Mouse (Mus musculus) monocyte, adult 5-6 weeks (primary cell): Measurements from ENCODE around the gene Cyp4f17. TPM values are rescaled to one million over a fixed set of nuclear protein-coding genes. Genes with fewer than 3 reads are reported as not detected.
"Not testable (repeated sequence)": the region's sequence is repeated elsewhere in the genome, so short reads cannot be mapped to it uniquely, and the experiment has no call there.

Experiments
- ATAC-seq: fragments of 153-309, 156-312 bp; replicated peaks from 2 replicates; pipeline ENCODE4 v1.8.0; 2017; ENCODE audit warnings: mild to moderate bottlenecking; ENCODE audit not compliant: low TSS enrichment, insufficient number of reproducible peaks, severe bottlenecking, poor library complexity, low FRiP score
- total RNA-seq: library from RNA; stranded (forward); fragments of 200-1000, 200-491, 200-594 nt; gene quantifications from 3 replicates; pipeline ENCODE4 v1.2.3, GENCODE M21; 2017

Cyp4f17 gene
- total RNA-seq, 1 experiment from 2014 or later: 1.1 TPM

GRCm38 (mm10) chr17:32522386-32522785 lies 16.5 kb downstream of the Cyp4f17 start:
- no peak for ATAC-seq

GRCm38 (mm10) chr17:32522816-32523215 lies 17.0 kb downstream of the Cyp4f17 start:
- peak; percentile 59 for ATAC-seq

DNA sequence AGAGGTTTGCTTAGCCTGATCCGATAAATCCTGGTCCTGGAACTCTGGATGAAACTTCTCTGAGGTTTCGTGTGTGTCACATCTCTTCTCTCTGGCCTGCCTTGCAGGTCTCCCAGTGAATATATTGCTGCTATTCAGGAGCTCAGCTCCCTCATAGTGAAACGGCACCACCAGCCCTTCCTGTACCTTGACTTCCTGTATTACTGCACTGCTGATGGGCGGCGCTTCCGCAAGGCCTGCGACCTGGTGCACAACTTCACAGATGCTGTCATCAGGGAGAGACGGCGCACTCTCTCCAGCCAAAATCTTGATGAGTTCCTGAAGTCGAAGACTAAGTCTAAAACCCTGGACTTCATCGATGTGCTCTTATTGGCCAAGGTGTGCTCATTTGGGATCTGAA lies 18.0 kb downstream of the Cyp4f17 start:
- peak; percentile 80 for ATAC-seq

DNA sequence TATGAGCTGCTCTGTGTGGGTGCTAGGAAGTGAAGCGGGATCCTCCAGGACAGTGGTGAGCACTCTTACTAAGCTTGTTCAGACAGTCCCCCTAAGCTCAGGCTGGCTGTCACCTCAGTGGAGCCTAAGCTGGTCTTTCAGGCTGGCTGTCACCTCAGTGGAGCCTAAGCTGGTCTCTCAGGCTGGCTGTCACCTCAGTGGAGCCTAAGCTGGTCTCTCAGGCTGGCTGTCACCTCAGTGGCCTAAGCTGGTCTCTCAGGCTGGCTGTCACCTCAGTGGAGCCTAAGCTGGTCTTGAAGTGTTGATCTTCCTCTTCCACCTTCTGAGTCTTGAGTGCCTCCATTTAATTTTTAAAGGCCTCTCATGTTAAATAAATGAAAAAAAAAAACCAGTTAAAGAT lies 20.5 kb downstream of the Cyp4f17 start:
- not testable (repeated sequence) for ATAC-seq

DNA sequence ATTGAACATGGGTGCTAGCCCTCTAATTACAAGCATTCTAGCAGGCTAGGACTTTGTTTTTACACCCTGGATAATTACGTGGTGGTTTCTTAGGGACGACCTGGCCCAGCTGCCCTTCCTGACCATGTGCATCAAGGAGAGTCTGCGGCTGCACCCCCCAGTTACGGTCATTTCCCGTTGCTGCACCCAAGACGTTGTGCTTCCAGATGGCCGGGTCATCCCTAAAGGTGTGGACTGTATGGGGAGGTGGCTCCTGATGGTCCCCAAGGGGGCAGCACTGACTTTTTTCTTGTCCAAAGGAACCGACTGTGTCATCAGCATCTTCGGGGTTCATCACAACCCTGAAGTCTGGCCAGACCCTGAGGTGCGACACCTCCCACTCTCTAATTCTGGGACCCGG lies 21.9 kb downstream of the Cyp4f17 start:
- no peak for ATAC-seq

- ATAC-seq: peak; percentile 85
Measured at GRCm38 (mm10) chr17:32528408-32529337, 22.8 kb downstream of the Cyp4f17 start.

DNA sequence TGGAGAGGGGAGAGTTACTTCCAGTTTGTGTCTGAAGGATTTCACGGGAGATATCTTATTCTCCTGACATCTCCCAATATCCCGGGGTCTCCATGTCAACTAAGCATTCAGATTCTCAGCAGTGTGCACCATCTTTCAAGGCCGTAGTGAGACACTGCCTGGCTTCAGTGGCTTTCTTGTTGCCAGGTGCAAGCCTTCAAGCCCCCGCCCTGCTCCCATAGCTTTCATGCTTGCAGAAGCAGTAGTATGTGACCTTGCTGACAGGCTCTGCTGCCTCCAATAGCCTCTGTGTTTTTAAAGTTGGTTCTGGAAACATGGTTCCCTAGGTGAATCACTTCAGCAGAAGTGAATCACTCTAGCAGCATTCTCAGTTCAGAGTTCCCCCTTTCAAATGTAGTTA lies 26.5 kb downstream of the Cyp4f17 start:
- not testable (repeated sequence) for ATAC-seq

DNA sequence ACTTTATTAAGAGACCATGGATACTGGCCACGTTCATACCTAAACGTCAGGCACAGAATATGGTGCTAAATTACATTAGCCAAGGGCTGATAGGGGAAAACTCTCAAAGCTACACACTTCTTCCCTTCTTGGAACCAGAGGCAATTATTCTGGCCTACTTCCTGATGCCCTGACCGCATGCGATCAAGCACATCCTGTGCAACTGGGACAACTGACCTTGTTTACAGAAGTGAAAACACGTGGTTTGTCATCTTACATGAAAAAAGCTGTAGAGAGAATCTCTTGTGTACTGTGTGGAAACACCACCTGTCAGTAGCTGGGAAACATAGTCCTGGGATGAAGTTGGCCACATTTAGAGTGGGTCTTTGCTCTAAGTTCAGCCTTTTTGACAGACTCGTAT lies 28.2 kb downstream of the Cyp4f17 start:
- ATAC-seq: peak; percentile 81

- ATAC-seq: peak; percentile 80
Measured at GRCm38 (mm10) chr17:32536051-32536866, 30.4 kb downstream of the Cyp4f17 start, which contains the start of gene Cyp4f16. Cyp4f16 (plus strand) TSS chr17:32536558.

DNA sequence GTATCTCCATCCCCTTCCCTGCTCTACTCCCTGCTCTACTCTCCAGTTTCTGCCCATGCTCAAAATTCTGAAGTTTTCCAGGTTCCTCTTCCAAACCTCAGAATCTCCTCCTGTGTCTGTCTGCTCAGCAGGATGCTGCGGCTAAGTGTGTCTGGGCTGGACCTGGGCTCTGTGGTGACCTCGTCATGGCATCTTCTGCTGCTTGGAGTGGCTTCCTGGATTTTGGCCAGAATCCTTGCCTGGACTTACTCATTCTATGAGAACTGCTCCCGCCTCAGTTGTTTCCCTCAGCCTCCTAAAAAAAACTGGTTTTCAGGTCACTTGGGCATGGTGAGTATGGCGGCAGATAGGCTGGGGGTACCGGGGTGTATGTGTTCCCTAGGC lies 31.0 kb downstream of the Cyp4f17 start:
- no peak for ATAC-seq

DNA sequence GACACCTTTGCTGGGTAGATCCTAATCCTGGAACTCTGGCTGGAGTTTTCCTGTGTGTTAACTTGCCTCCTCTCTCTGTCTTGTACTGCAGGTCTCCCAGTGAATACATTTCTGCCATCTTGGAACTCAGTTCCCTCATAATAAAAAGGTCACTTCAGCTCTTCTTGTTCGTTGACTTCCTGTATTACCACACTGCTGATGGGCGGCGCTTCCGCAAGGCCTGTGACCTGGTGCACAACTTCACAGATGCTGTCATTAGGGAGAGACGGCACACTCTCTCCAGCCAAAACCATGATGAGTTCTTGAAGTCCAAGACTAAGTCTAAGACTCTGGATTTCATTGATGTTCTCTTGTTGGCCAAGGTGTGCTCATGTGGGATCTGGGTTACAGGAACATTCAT lies 38.9 kb downstream of the Cyp4f17 start:
- peak; percentile 94 for ATAC-seq

- not testable (repeated sequence) for ATAC-seq
Measured at GRCm38 (mm10) chr17:32550377-32550776, 44.5 kb downstream of the Cyp4f17 start.

GRCm38 (mm10) chr17:32550900-32551770 lies 45.3 kb downstream of the Cyp4f17 start:
- ATAC-seq: peak; percentile 68

DNA sequence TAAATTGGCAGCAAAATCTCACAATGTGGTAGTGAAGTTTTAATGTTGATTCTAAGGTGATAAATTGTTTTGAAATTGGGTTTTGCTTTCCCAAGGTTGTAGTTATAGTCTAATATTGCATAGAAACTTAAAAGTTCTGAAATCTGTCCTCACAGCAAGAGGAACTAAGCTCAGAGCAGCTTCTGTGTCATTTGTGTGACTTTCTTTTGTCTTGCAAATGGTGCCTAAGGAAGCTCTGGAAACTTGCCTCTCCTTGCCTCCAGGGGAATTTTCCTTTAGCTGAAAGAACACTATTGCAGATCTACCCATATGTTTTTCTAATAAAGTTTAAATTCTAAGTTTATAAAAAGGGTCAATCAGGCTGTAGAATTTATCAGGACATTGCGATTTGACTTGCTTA lies 47.2 kb downstream of the Cyp4f17 start:
- ATAC-seq: not testable (repeated sequence)

DNA sequence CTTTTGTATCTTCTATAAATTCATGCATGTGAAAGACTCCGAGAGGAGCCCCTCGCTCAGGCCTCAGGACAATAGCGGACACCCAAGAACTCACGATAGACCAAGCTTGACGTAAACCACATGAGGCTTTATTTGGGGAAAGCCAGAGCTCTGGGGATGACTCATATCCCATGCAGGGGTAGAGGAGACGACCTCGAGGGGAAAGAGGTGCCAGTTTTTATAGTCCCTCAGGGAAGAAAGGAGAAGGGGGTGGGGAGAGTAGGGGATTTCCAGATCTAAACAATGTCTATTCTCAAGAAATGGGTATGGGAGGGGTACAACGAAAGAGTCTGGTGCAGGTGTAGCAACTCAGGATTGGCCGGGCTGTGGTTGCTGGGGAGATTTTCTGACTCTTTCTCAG lies 48.5 kb downstream of the Cyp4f17 start:
- ATAC-seq: not testable (repeated sequence)

DNA sequence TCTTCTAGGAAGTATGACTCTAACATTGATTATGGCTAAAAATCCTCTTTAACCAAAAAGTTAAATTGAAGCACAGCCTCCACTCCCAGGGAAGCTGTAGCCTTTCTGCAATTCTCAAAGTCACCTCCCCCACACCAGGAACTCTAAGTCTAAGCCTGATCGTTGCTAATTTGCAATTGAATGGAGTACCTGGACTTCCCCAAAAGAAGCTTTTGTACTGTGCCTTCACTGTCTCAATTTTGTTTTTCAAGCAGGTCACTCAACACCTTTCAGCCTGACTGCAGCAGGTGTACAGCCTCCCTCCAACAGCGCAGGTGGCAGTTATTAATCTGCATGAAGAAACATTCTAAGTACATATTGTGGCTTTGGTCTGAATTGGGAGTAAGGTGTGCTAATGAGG lies 57.5 kb downstream of the Cyp4f17 start:
- ATAC-seq: not testable (repeated sequence)

DNA sequence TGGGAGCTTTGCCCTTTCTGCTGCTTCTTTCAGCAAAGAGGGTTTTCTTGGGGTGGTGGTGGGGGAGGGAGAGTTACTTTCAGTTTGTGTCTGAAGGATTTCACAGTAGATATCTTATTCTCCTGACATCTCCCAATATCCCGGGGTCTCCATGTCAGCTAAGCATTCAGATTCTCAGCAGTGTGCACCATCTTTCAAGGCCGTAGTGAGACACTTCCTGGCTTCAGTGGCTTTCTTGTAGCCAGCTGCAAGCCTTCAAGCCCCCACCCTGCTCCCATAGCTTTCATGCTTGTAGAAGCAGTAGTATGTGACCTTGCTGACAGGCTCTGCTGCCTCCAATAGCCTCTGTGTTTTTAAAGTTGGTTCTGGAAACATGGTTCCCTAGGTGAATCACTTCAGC lies 67.4 kb downstream of the Cyp4f17 start:
- ATAC-seq: not testable (repeated sequence)

DNA sequence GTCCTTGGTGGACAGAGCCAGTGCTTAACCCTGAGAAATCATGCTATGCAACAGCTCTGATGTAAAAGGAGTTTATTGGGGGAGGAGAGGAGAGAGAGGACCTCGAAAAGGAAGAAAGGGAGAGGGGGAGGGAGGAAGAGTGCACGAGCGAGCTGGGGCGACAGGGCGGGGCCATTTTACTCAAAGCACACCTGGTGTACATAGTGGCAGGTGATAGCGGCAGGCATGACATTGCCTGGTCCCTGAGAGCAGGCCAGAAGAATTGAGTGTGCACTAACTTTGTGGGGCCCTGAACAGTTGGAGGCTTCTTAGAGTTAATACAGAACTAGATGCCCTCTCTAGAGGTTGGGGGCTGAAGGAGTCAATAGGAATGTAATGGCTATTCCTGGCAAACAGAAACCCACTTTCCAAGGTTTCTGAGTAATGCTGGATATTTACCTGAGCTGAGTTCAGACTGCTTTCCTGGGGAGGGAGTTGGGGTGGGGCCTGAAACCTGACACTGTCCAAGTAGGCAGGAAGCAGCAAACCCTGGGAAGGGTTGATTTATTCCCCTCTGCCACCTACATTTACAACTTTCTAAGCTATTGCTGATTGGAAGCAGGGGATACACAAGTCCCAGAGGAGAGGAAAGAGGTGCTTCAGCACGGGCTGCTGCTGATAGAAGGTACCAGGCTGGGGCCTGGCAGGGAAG lies 71.8 kb downstream of the Cyp4f17 start:
- no peak for ATAC-seq
